Mouse (Mus musculus): ENCODE results near the gene Pafah2.
"Not testable (repeated sequence)": the region's sequence is repeated elsewhere in the genome, so short reads cannot be mapped to it uniquely, and the experiment has no call there.

The Pafah2 gene

GRCm38 (mm10) chr4:134372294-134372747, 23.8 kb upstream of the Pafah2 start:
- no peak for DNase-seq (ENCODE audit: extremely low read depth, low read depth, low spot score)

GRCm38 (mm10) chr4:134373295-134373694, 22.8 kb upstream of the Pafah2 start:
- no peak for DNase-seq (ENCODE audit: extremely low read depth, low read depth, low spot score)

GRCm38 (mm10) chr4:134374306-134374705, 21.8 kb upstream of the Pafah2 start:
- no peak for DNase-seq (ENCODE audit: extremely low read depth, low read depth, low spot score)

GRCm38 (mm10) chr4:134378089-134378615, 18.0 kb upstream of the Pafah2 start:
- no peak for DNase-seq (ENCODE audit: extremely low read depth, low read depth, low spot score)

- no peak for DNase-seq (ENCODE audit: extremely low read depth, low read depth, low spot score)
Observed at GRCm38 (mm10) chr4:134379510-134379909, 16.6 kb upstream of the Pafah2 start.

- not testable (repeated sequence) for DNase-seq (ENCODE audit: extremely low read depth, low read depth, low spot score)
Observed at GRCm38 (mm10) chr4:134383750-134384149, 12.4 kb upstream of the Pafah2 start, which contains the start of gene Extl1. Extl1 (minus strand) TSS chr4:134383850.

- DNase-seq (ENCODE audit: extremely low read depth, low read depth, low spot score): no peak
Observed at GRCm38 (mm10) chr4:134387268-134387667, 8.9 kb upstream of the Pafah2 start.

- DNase-seq (ENCODE audit: extremely low read depth, low read depth, low spot score): no peak
Observed at GRCm38 (mm10) chr4:134388397-134388796, 7.7 kb upstream of the Pafah2 start.

- no peak for DNase-seq (ENCODE audit: extremely low read depth, low read depth, low spot score)
Observed at GRCm38 (mm10) chr4:134391636-134392035, 4.5 kb upstream of the Pafah2 start.

GRCm38 (mm10) chr4:134392595-134392994, 3.5 kb upstream of the Pafah2 start:
- DNase-seq (ENCODE audit: extremely low read depth, low read depth, low spot score): no peak

- no peak for DNase-seq (ENCODE audit: extremely low read depth, low read depth, low spot score)
Observed at GRCm38 (mm10) chr4:134393026-134393425, 3.1 kb upstream of the Pafah2 start.

- DNase-seq (ENCODE audit: extremely low read depth, low read depth, low spot score): no peak
Observed at GRCm38 (mm10) chr4:134395142-134395541, 978 bp upstream of the Pafah2 start.

- peak; percentile 100 for DNase-seq (ENCODE audit: extremely low read depth, low read depth, low spot score)
Observed at GRCm38 (mm10) chr4:134397121-134397520, 1.0 kb downstream of the Pafah2 start.

GRCm38 (mm10) chr4:134397732-134398131, 1.6 kb downstream of the Pafah2 start:
- DNase-seq (ENCODE audit: extremely low read depth, low read depth, low spot score): no peak

GRCm38 (mm10) chr4:134400206-134400605, 4.1 kb downstream of the Pafah2 start:
- no peak for DNase-seq (ENCODE audit: extremely low read depth, low read depth, low spot score)

GRCm38 (mm10) chr4:134401181-134401661, 5.1 kb downstream of the Pafah2 start:
- no peak for DNase-seq (ENCODE audit: extremely low read depth, low read depth, low spot score)

- DNase-seq (ENCODE audit: extremely low read depth, low read depth, low spot score): no peak
Observed at GRCm38 (mm10) chr4:134401856-134402570, 5.9 kb downstream of the Pafah2 start.

GRCm38 (mm10) chr4:134402571-134403262, 6.6 kb downstream of the Pafah2 start:
- no peak for DNase-seq (ENCODE audit: extremely low read depth, low read depth, low spot score)

GRCm38 (mm10) chr4:134403721-134404120, 7.6 kb downstream of the Pafah2 start:
- no peak for DNase-seq (ENCODE audit: extremely low read depth, low read depth, low spot score)

- DNase-seq (ENCODE audit: extremely low read depth, low read depth, low spot score): no peak
Observed at GRCm38 (mm10) chr4:134409286-134409685, 13.2 kb downstream of the Pafah2 start.

- no peak for DNase-seq (ENCODE audit: extremely low read depth, low read depth, low spot score)
Observed at GRCm38 (mm10) chr4:134416177-134416576, 20.1 kb downstream of the Pafah2 start.

GRCm38 (mm10) chr4:134416602-134417001, 20.5 kb downstream of the Pafah2 start:
- no peak for DNase-seq (ENCODE audit: extremely low read depth, low read depth, low spot score)
